Mouse (Mus musculus) c-Kit-negative CD71-positive TER-119-positive erythroid progenitor cells, embryonic 14.5 days (primary cell): ENCODE results near the gene Arl6ip1.
A peak's percentile ranks its signal among the peaks of the same experiment; 100 is the strongest.
"Not testable (repeated sequence)": the region's sequence is repeated elsewhere in the genome, so short reads cannot be mapped to it uniquely, and the experiment has no call there.

ENCODE experiments used
- DNase-seq: peaks from one replicate; pipeline ENCODE4 v3.0.0-alpha.2; 2013; ENCODE audit warnings: low read depth, low spot score

Gene Arl6ip1

DNA sequence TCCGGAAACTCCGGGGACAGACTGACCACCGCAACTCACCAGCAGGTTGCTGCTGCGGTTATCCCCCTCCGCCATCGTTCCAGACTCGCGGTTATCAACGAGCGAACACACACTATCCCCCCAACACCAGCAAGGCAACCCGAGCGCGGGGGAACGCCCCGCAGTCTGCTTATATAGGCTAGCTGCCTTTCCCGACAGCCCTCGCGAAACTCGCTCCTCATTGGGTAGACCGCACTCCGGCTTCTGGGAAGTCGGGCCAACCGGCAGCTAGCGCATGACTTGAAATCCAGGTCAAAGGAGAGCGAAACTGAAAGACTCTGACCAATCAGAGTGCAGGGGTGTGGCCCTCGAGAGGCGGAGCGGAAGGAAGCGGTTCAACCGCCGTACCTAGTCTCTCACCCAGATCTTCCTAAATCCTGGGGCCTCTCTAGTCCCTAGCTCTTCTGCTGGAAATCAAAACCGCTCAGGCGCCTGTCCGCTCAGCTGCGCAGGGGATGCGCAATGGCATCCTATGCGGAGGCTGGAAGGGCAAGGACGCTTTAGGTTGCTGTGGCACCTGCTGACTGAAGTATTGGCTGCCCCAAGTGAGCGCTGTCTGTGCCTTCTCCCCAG is at the start of gene Arl6ip1:
TSS of gene Arl6ip1 (minus strand) at position 233 of the 612 bp plus-strand sequence.
- DNase-seq: peak; percentile 97

DNA sequence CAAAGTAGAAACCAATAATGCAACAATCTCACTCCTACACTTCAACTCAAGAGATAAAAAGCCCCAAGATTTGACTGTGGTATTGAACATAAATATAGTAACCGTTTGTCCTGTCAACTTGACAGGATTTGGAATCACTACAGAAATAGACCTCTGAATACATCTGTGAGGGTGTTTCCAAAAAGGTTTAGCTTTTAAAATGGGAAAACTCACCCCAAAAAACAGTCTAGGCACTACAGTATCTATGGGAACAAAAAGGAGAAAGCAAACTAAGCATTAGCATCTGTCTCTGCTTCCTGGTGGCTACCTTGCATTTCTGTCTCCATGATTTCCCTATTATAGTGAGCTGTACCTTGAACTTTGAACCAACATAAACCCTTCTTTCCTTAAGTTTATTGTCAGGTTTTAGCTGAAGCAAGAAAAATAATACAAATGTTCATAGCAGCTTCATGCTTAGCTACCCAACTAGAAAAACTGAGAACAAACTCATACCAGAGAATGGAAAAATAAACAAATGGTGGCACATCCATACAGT is 46.4 kb upstream of the Arl6ip1 start:
- no peak for DNase-seq

DNA sequence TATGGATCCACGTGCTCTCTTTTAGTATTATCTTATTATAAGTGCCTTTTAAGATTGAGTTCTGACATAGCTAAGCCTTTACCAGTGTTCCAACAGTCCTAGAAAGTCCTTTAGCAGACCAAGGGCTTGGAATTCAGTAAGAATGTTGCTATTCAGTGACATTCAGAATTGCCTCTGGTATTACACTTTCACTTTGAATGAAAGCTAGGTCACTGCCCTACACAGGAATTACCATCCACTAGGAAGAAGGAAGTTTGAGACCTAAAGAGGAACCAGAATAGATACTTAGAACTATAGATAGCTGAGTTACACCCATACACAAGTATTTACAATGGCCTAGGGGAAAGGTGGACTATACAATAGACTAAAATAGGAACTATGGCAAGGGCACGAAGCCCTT is 40.7 kb upstream of the Arl6ip1 start:
- DNase-seq: not testable (repeated sequence)

DNA sequence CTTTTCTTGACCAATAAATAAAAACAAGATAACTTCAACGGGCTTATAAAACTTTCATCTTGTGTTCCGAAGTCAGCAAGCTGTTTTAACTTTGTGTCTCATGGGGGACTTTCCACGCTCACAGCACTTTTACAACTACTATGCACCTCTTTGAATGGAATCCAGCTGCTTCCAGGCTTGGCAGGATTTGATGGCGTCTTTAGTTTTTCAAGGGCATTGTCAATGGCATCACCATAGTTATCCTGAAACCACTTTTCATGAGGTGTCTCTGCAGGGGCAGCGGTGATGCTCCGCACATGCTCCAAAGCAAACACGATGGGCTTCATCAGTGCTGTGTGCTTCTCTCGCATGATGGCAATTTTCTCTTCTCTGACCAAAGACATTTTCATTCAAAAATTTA is 33.5 kb upstream of the Arl6ip1 start:
- no peak for DNase-seq

DNA sequence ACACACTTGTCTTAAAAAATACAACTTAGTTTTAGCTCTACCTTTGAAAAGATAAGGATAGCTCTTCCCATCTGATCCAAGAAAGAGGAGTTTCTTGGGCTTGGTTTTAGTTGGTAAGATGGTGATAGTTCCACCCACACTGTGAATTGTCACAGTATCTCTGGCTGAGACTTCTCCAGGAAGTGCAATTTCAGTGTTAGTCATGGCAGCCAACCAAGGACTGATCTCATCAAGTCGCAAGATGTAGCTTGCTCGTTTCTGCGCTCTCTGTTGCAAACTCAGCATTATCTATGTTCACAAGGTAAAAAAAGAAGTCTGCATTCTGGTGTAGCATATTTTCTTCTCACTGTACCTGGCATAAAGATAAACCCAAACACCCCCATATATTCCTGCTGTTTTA is 30.7 kb upstream of the Arl6ip1 start:
- no peak for DNase-seq

DNA sequence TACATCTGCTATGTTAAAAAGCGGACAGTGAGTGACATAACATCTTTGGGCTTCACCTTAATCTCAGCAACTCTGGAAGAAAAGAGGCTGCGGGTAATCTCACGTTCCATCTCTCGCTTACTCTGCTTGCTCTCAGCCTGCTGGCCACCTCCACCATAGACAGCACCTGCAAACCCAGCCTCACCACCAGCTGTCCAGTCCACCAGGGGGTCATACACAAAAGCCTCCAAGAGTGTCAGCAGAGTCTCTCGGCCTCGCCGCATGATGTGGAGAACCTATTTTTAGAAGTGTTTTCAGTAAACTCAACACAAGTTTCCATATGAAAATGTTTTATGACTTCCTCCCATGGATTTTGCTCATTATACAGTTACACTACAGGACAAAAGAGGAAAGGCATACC is 27.0 kb upstream of the Arl6ip1 start:
- no peak for DNase-seq

DNA sequence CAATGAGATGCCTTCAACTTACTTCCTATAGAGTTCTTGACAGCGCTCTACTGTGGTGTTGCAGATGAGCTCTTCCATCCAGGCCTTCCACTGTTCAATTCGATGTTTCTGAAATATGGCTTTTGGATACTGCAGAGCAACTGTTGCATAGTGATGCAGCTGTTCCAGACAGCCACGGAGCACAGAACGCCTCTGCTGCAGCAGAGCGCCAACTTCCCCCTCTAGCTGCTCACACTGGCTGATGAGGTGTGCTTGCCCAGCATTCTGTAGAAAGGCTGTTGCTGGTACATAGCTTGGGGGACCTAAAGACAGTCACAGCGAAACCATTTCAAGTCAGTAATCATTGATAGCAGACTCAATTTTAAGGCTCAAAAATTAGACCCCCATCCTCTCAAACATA is 24.7 kb upstream of the Arl6ip1 start:
- DNase-seq: no peak

DNA sequence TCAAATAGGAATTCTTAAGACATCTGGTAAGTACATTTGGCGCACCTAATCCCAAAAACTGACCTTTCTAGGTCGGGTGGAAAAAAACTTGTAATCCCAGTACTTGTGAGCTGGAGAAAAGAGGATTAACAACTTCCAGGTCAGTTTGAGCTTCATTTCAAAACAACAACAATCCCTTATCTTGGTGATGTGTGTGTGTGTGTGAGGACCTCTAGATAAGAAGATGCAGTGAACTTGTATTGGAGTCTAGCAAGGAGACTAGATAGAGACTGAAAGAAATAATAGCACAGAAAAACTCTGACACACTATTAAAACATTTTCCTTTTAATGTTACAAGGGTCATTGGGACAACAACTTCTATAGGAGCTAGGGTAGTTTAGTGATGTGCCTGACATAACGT is 14.1 kb upstream of the Arl6ip1 start:
- DNase-seq: no peak

DNA sequence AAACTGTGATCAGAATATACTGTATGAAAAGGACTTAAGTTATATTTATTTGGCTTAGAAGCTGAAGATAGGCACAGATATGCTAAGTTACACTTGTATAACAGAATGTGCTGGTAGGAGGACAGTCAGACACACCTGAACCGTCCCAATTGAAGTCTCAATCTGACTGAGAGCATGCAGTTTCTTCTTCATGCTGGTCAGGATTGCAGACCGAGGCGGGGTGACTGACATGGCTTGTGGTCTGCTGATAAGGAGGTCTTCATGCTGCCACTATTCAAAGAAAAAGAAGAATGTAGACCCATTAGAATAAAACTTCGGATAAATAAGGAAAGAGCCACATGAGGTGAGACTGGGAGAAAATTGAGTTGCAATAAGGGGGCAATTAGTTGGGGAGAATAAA is 13.7 kb upstream of the Arl6ip1 start:
- DNase-seq: no peak

DNA sequence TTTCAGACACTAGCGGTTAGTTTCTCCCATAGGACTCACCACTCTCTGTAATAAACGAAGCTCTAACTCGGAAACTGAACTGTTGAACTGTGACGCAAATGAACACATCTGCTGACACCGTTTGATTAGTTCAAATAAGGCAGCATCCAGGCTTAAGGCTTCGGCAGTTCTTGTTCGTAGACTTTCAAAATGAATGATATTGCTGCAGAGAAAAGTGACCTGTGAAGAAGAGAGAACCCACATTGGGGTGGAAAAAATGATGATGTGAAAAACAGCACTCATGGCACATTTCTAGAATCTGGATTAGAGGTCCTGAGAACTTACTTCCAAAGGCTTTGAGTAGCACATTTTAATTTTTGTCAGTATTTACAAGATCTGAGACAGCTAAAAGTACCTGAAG is 11.8 kb upstream of the Arl6ip1 start:
- DNase-seq: no peak

DNA sequence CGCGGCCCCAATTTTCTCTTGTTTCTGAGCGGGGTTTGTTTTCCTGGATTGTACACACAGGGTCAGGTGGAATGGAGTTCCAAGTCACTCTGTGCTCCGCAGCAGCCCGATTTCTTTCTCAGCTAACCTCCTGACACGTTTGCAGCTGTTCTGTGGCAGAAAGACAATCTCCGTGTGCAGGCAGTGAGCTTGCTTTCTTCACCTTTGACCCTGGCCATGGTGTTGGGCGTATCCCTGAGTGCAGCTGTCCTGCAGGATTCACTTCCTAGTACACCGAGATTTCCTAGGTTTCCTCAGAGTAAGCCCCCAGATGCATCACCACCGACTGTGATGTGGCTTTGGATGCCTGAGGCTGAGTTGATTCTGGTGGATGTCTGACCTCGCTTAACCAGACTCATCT is 5.7 kb upstream of the Arl6ip1 start:
- DNase-seq: no peak

DNA sequence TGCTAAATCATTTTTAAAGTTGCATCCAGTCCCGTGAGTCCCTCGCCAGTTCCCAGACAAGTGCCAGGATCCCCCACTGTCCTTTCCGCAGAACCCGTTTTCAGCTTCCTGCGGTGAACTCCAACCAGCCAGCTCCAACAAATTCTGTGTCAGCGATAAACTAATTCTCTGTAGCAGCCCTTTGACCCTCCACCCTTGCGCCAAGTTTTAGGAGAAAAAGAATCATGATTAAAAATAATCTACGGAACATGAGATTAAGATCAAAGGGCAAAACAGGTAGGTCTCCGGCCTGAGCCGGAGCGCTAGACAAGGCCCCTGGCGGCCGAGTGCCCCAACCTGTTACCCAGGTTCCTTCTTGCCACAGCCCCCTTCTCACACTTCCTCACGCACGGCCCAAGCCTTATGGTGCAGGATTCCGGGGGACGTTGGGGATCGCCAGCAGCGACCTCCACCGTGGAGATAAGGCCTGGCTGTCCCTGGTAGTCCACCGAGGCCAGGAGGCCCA is 485 bp downstream of the Arl6ip1 start:
- no peak for DNase-seq

DNA sequence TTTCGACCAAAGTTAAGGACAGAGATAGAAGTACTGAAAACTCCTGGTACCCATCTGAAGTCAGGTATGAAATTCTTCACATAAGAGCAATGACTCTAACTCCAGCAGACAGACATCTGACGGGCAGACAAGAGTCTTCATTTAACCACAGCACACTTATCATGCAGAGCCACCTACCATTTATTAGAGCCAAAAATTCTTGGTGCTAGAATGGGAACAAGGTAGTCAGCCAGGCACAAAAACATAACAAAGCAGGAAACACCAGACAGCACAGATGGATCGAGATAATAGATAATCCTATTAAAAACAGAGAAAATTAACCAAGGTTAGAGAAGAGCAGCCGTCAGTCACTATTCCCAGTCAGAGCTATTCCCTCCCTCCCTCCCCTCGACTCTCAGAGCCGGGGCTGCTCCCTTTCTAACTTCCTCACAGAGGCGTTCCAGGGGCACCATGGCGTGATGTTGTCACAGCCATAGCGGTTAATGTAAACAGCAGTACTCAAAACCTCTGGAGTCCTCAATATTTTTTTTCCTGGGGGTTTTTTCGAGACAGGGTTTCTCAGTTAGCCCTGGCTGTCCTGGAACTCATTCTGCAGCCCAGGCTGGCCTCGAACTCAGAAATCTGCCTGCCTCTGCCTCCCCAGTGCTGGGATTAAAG is 3.1 kb downstream of the Arl6ip1 start:
- DNase-seq: no peak

DNA sequence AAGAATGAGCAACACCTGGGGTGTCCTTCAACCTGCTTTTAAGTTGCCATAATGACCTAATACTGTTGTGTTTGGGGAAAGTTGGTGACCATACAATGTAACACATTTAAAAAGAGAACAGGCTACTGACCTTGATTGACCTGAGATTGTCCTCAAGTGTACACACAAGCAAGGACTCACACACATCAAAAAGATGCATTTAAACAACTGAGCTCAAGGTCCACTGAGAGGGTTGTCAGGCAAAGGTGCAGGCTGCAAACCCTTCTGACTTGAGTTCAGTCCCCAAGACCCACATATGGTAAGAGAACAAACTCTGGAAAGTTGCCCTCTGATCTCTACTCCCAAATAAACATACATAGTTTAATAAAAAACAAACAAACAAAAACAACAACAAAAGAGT is 3.7 kb downstream of the Arl6ip1 start:
- DNase-seq: no peak

DNA sequence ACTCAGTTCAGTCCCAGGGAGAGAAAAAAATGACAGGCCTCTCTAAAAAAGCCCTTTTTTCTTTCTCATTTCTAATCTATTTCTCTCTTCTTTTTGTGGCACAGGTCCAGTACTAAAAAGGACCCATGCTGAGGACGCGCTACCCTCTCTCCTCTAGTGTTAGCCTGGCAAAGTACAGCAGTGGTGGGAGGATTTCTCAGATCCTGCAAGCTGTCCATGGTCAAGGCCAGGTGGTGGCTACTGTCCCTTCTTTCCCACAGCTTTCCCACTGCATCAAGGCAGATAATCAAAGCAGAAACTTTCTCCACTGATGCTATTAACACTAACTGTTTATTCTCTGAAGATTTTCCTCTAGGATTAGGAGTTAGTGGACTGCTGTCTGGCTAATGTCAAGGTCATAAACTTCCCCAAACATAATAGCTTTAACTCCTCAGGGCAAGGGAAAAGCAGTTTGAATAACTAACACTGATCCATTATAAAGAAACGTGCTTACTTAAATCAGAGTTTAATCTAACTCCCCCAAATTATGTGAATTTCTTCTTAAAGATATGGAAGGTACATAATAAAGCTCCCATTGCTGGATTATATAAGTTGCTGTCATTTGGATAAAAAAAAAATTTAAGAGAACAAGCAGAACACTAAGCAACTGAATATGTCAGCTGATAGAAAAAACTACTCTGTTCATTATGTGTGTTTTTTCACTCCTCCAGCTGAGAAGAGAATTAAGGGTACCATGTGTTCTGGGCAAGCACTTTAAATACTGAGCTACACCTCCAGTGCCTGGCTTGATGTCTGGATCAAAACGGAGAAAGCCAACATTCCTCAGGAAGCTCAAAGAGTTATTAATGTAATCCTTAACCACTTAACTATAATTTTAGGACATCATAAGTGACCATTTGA is 5.7 kb downstream of the Arl6ip1 start:
- DNase-seq: no peak

DNA sequence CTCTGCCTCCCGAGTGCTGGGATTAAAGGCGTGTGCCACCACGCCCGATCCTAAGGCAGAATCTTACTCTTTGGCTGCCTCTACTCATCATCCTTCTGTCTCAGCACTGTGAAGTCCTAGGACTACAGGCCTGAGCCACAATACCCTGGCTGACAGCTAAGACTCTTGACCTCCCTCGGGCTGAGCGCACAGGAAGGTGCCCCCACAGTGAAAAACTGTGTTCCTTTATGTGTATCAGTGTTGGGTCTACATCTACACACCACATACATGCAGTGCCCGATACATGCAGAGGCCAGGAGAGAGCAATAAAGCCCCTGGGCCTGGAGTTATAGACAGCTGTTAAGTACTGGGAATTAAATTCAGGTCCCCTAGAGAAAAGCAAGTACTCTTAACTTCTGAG is 7.2 kb downstream of the Arl6ip1 start:
- DNase-seq: no peak

DNA sequence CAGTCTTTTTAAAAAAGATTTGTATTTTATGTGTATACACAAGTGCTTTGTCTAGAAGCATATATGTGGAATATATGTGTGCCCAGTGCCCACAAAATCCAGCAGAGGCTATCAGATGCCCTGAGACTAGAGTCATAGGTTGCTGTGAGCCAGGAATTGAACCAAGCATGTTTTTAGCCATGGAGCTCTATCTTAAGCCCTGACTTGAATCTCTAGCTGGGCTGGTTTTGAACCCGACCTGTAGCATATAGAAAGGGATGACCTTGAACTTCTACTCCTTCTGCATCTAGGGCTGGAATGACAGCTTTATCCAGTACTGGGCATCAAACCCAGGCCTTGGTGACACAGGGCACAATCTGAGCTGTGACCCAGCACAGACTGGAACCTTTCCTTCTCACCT is 8.8 kb downstream of the Arl6ip1 start:
- DNase-seq: no peak

DNA sequence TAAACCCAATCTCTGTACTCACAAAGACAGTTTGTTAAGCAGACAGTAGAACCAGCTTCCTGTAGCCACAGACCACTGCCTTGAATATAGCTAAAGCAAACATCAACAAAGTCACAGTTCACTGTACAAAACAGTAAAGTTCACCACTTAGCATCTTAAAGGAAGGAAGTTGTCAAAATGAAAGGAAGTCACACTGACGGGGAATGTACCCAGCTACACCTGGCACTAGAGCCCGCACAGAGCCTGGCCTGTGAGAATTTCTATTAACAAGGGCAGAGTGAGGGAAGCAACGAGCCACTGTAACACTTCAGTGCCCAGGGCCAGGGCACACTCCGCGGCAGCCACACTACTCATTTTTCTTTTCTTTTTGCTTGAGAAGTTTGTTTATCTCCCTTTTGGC is 9.5 kb downstream of the Arl6ip1 start:
- no peak for DNase-seq

DNA sequence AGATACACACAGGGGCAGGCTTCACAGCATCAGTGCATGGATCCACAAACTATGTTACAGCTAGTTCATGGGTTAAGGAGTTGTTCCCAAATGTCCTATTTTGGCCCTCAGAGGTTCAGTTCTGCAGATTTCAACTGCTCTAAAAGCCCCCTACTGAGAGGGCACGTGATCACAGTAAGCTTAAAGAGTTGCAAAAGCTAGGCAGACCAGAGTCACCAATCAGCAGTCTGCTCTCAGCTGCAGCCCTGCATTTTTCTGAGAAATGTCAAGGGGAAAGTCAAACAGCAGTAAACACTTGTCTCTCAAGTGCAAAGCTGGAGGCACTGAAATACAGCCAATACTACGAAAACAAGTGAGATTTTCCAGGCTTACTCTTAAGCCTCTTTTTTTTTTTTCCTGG is 10.3 kb downstream of the Arl6ip1 start:
- no peak for DNase-seq

DNA sequence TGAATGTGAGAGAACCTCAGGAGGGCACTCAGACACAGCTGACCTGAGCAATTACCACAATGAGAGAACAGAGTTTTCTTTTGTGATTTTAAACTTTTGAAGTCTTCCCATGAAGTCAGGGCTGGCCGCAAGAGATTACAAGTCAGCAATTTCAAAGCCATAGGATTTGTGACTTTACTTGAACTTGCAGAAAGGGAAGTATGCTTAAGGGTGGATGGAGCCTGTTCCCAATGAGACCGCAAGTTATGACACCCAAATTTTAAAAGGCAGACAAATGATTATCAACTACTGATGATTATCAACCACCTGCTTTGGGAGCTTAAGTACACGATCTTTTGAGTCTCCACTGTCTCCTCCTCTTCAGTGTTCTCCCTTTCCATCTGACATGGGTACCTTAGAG is 11.0 kb downstream of the Arl6ip1 start:
- DNase-seq: no peak

DNA sequence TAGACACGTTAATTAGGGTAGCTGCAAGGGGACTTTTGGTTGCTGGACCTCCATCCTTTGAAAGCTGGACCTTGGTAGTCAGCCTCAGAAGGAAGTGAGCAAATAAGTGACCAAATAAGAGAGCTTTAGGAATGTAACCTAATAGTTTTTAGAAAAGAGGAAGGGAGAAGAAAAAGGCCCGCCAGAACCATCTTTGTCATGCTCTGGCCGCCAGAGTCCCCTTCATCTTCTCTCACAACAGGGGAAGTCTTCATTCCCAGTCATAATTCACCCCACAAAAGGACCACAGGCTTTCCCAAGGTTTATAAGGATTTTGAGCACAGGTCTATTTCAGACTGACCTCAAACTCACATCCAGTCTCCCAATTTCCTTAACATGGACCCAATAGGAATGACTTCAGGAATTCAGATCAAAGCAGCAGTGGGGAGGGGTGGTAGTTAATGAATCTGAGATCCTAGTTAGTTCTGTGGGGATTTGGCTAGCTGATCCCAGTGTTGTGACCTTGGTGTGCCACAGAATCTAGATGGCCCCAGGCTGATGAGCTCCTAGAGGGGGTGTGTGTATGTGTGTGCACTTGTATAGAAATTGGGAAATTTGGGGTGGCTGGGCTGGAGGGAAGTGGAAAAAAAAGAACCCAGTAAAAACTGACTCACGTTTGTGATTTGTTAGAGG is 11.8 kb downstream of the Arl6ip1 start:
- DNase-seq: no peak
